Mouse (Mus musculus) CH12.LX (cell line): ENCODE data around the gene Tnnc1.

ENCODE experiments used
- ELF1 ChIP-seq: IDR thresholded peaks from 2 replicates; pipeline ENCODE4 v1.6.1; 2014; ENCODE audit warnings: low read depth, mild to moderate bottlenecking, inconsistent platforms, low read length, improper control_type of control experiment
- JUN ChIP-seq: IDR thresholded peaks from 2 replicates; pipeline ENCODE4 v1.6.1; 2011; ENCODE audit warnings: low read depth, mild to moderate bottlenecking, low read length, improper control_type of control experiment, moderate library complexity; ENCODE audit not compliant: insufficient read depth
- POLR2AphosphoS2 ChIP-seq: IDR thresholded peaks from 2 replicates; pipeline ENCODE4 v1.6.1; 2011; ENCODE audit warnings: low read depth, low read length, improper control_type of control experiment

DNA sequence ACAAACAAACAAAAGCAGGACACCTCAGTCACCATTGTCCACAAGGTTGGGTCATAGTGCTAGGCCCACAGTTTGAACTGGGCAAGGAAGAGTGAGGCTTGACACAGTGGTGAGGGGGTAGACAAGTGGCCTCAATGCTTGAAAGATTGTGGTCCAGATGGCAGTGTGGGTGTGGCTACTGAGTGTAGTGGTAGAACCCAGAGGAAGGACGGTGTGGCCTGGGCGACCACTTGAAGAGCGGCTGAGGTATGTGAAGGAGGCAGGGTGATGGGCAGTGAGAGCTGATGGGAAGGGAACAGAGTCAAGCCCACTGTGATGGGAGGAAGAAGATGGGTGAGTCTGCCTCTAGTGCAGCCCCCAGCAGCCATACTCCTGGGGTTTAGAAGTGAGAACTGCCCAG, 6.6 kb downstream of the Tnnc1 start:
- TF ChIP-seq ELF1 (no peak), JUN (no peak), POLR2AphosphoS2 (no peak)
